Mouse (Mus musculus) WW6 (cell line): Measurements from ENCODE around the gene Bmpr2.
"Not testable (repeated sequence)": the region's sequence is repeated elsewhere in the genome, so short reads cannot be mapped to it uniquely, and the experiment has no call there.

Experiments used
- DNase-seq: peaks from one replicate; pipeline ENCODE4 v3.0.0-alpha.2; 2013; ENCODE audit warnings: low read depth, low spot score

The Bmpr2 gene

GRCm38 (mm10) chr1:59763164-59763768, at the start of gene Bmpr2:
Gene Bmpr2, plus strand, starts transcription at chr1:59763400.
- DNase-seq = peak; percentile 50

- DNase-seq = no peak
Observed at GRCm38 (mm10) chr1:59719900-59720299, 43.3 kb upstream of the Bmpr2 start.

- DNase-seq = no peak
Observed at GRCm38 (mm10) chr1:59725661-59726060, 37.5 kb upstream of the Bmpr2 start.

GRCm38 (mm10) chr1:59730106-59730505, 33.1 kb upstream of the Bmpr2 start:
- no peak for DNase-seq

- DNase-seq = no peak
Observed at GRCm38 (mm10) chr1:59730737-59731136, 32.5 kb upstream of the Bmpr2 start.

GRCm38 (mm10) chr1:59734076-59734475, 29.1 kb upstream of the Bmpr2 start:
- DNase-seq = no peak

GRCm38 (mm10) chr1:59738768-59739414, 24.3 kb upstream of the Bmpr2 start:
- DNase-seq = no peak

GRCm38 (mm10) chr1:59739577-59740354, 23.4 kb upstream of the Bmpr2 start:
- DNase-seq = no peak

GRCm38 (mm10) chr1:59749047-59749446, 14.2 kb upstream of the Bmpr2 start:
- no peak for DNase-seq

- not testable (repeated sequence) for DNase-seq
Observed at GRCm38 (mm10) chr1:59749724-59750123, 13.5 kb upstream of the Bmpr2 start.

- no peak for DNase-seq
Observed at GRCm38 (mm10) chr1:59755298-59755697, 7.9 kb upstream of the Bmpr2 start.

- DNase-seq = no peak
Observed at GRCm38 (mm10) chr1:59758325-59758724, 4.9 kb upstream of the Bmpr2 start.

GRCm38 (mm10) chr1:59762208-59762607, 992 bp upstream of the Bmpr2 start:
- no peak for DNase-seq

- DNase-seq = no peak
Observed at GRCm38 (mm10) chr1:59762651-59763163, 493 bp upstream of the Bmpr2 start.

GRCm38 (mm10) chr1:59763781-59764251, 616 bp downstream of the Bmpr2 start:
- no peak for DNase-seq

- DNase-seq = no peak
Observed at GRCm38 (mm10) chr1:59764407-59764971, 1.3 kb downstream of the Bmpr2 start.

- DNase-seq = no peak
Observed at GRCm38 (mm10) chr1:59765279-59765678, 2.1 kb downstream of the Bmpr2 start.

- DNase-seq = no peak
Observed at GRCm38 (mm10) chr1:59766626-59767025, 3.4 kb downstream of the Bmpr2 start.

- no peak for DNase-seq
Observed at GRCm38 (mm10) chr1:59771871-59772270, 8.7 kb downstream of the Bmpr2 start.

GRCm38 (mm10) chr1:59781080-59781479, 17.9 kb downstream of the Bmpr2 start:
- no peak for DNase-seq

GRCm38 (mm10) chr1:59788975-59789374, 25.8 kb downstream of the Bmpr2 start:
- DNase-seq = no peak

GRCm38 (mm10) chr1:59789741-59790140, 26.5 kb downstream of the Bmpr2 start:
- no peak for DNase-seq
